Mouse (Mus musculus): ENCODE measurements around the gene Grk6. TPM values are rescaled to one million over a fixed set of nuclear protein-coding genes. Genes with fewer than 3 reads are reported as not detected.

The Grk6 gene
- total and polyA plus RNA-seq, 3 experiments = 83.2 to 96.7 TPM; not detected in 1

GRCm38 (mm10) chr13:55500575-55500974 is 55.7 kb downstream of the Grk6 start:
- peaks cover 0 to 5% of the 10 kb centered on the region in 2 experiments; a peak in 1 of 4 replicates for H3K4me1 ChIP-seq (ENCODE audit: control insufficient read depth in 1 of 2, insufficient read depth in 2 of 2, low read length in 2 of 2)
- no peaks in the 10 kb centered on the region for H3K9me3 ChIP-seq (replicated peaks; ENCODE audit: insufficient read depth, low read length)
- no peaks in the 10 kb centered on the region for H3K27me3 ChIP-seq (ENCODE audit: control insufficient read depth in 1 of 2, insufficient read depth in 2 of 2, low read length in 2 of 2)
- no peak overlapping the region for H3K9ac ChIP-seq (ENCODE audit: control insufficient read depth, low read depth, low read length, poor library complexity, severe bottlenecking)
- no peak for DNase-seq (ENCODE audit: low read depth, low spot score)
- H3K27ac ChIP-seq (ENCODE audit: control insufficient read depth, low read depth, low read length) = no peak overlapping the region
- TF ChIP-seq POLR2A (IDR thresholded peaks at IDR 0.05; ENCODE audit: control insufficient read depth in 1 of 2, insufficient read depth in 1 of 2, low read depth in 1 of 2, low read length in 2 of 2, poor library complexity in 1 of 2) (no peak), MYB (IDR thresholded peaks at IDR 0.05; ENCODE audit: low read depth, low read length) (no peak), ETS1 (IDR thresholded peaks at IDR 0.05; ENCODE audit: low read depth, low read length) (no peak), JUND (IDR thresholded peaks at IDR 0.05; ENCODE audit: low read depth, low read length) (no peak), BHLHE40 (IDR thresholded peaks at IDR 0.05; ENCODE audit: borderline replicate concordance, low read depth, low read length) (no peak), USF1 (IDR thresholded peaks at IDR 0.05; ENCODE audit: low read depth, low read length) (no peak), ZNF384 (IDR thresholded peaks at IDR 0.05; ENCODE audit: low read depth, low read length) (no peak), NRF1 (IDR thresholded peaks at IDR 0.05; ENCODE audit: insufficient read depth, low read depth, low read length, poor library complexity, severe bottlenecking) (no peak), ZMIZ1 (IDR thresholded peaks at IDR 0.05; ENCODE audit: low read depth, low read length) (no peak), NELFE (IDR thresholded peaks at IDR 0.05; ENCODE audit: low read depth, low read length) (no peak), ZC3H11A (IDR thresholded peaks at IDR 0.05; ENCODE audit: low read depth, low read length) (no peak), MAX (IDR thresholded peaks at IDR 0.05; ENCODE audit: low read length) (no peak), GATA1 (IDR thresholded peaks at IDR 0.05; ENCODE audit: low read depth, low read length) (no peak), TBP (IDR thresholded peaks at IDR 0.05; ENCODE audit: low read depth, low read length) (no peak), KAT2A (conservative IDR thresholded peaks at IDR 0.05; ENCODE audit: low read depth, low read length) (no peak), POLR2AphosphoS5 (IDR thresholded peaks at IDR 0.05; ENCODE audit: borderline replicate concordance, low read depth, low read length) (no peak), RAD21 (IDR thresholded peaks at IDR 0.05; ENCODE audit: low read depth, low read length) (no peak)
- peaks cover 0 to 5% of the 10 kb centered on the region in 2 experiments; a peak in 2 of 4 replicates for H3K36me3 ChIP-seq (ENCODE audit: control insufficient read depth in 1 of 2, insufficient read depth in 2 of 2, low read length in 2 of 2)
- no peak overlapping the region for H3K4me3 ChIP-seq (ENCODE audit: control insufficient read depth in 1 of 2, insufficient read depth in 1 of 2, low read depth in 2 of 2, low read length in 2 of 2)
- H3K79me2 ChIP-seq (ENCODE audit: control insufficient read depth, insufficient read depth, low read length, poor library complexity) = no peaks in the 10 kb centered on the region

DNA sequence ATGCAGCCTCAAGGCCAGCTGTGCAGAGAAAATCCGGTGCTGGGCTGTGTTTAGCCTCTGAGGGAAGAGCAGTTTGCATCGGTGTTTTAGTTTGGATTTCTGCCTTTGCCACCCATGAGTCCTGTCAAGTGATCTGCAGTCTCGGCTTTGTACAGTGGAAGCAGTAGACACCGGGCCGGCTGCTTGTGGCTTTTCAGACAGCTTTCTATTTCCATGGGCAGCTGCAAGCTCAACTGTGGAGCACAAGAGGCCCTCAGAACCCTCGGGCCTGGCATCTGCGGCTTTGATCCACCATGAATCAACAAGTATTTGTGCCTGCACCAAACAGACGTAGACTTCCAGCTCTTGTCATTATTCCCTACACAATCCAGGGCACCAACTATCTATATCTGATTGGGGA is 57.5 kb downstream of the Grk6 start:
- no peaks in the 10 kb centered on the region for H3K4me1 ChIP-seq (ENCODE audit: control insufficient read depth in 1 of 2, insufficient read depth in 2 of 2, low read length in 2 of 2)
- H3K4me3 ChIP-seq (ENCODE audit: control insufficient read depth in 1 of 2, insufficient read depth in 1 of 2, low read depth in 2 of 2, low read length in 2 of 2) = no peak overlapping the region
- no peaks in the 10 kb centered on the region for H3K36me3 ChIP-seq (ENCODE audit: control insufficient read depth in 1 of 2, insufficient read depth in 2 of 2, low read length in 2 of 2)
- H3K9me3 ChIP-seq (replicated peaks; ENCODE audit: insufficient read depth, low read length) = no peaks in the 10 kb centered on the region
- no peak for DNase-seq (ENCODE audit: low read depth, low spot score)
- H3K9ac ChIP-seq (ENCODE audit: control insufficient read depth, low read depth, low read length, poor library complexity, severe bottlenecking) = no peak overlapping the region
- H3K27ac ChIP-seq (ENCODE audit: control insufficient read depth, low read depth, low read length) = no peak overlapping the region
- no peaks in the 10 kb centered on the region for H3K79me2 ChIP-seq (ENCODE audit: control insufficient read depth, insufficient read depth, low read length, poor library complexity)
- no peaks in the 10 kb centered on the region for H3K27me3 ChIP-seq (ENCODE audit: control insufficient read depth in 1 of 2, insufficient read depth in 2 of 2, low read length in 2 of 2)
- TF ChIP-seq GABPA (IDR thresholded peaks at IDR 0.05; ENCODE audit: low read depth, low read length) (no peak), SIN3A (IDR thresholded peaks at IDR 0.05; ENCODE audit: low read length) (no peak), ETS1 (IDR thresholded peaks at IDR 0.05; ENCODE audit: low read depth, low read length) (no peak), ZKSCAN1 (IDR thresholded peaks at IDR 0.05; ENCODE audit: low read depth, low read length) (no peak)
